Mouse (Mus musculus): ENCODE results near the gene Dbndd1. TPM values are rescaled to one million over a fixed set of nuclear protein-coding genes. Genes with fewer than 3 reads are reported as not detected.

The Dbndd1 gene
- total and polyA plus RNA-seq, 3 experiments, result 0.73 to 4.2 TPM; not detected in 1

- Histone ChIP-seq H3K79me2 (ENCODE audit: control insufficient read depth, insufficient read depth, low read length, poor library complexity) (no peaks in the 10 kb centered on the region), H3K27me3 (ENCODE audit: control insufficient read depth in 1 of 2, insufficient read depth in 2 of 2, low read length in 2 of 2) (no peaks in the 10 kb centered on the region), H3K4me3 (ENCODE audit: control insufficient read depth in 1 of 2, insufficient read depth in 1 of 2, low read depth in 2 of 2, low read length in 2 of 2) (no peak overlapping the region), H3K4me1 (ENCODE audit: control insufficient read depth in 1 of 2, insufficient read depth in 2 of 2, low read length in 2 of 2) (no peaks in the 10 kb centered on the region), H3K9ac (ENCODE audit: control insufficient read depth, low read depth, low read length, poor library complexity, severe bottlenecking) (no peak overlapping the region), H3K9me3 (replicated peaks; ENCODE audit: insufficient read depth, low read length) (no peaks in the 10 kb centered on the region), H3K36me3 (ENCODE audit: control insufficient read depth in 1 of 2, insufficient read depth in 2 of 2, low read length in 2 of 2) (peaks cover 0 to 20% of the 10 kb centered on the region in 2 experiments; a peak in 2 of 4 replicates), H3K27ac (ENCODE audit: control insufficient read depth, low read depth, low read length) (no peak overlapping the region)
- DNase-seq (ENCODE audit: low read depth, low spot score), result no peak
- TF ChIP-seq USF2 (IDR thresholded peaks at IDR 0.05; ENCODE audit: borderline replicate concordance in 1 of 2, insufficient read depth in 1 of 2, low read depth in 1 of 2, low read length in 2 of 2) (no peak), MAX (IDR thresholded peaks at IDR 0.05; ENCODE audit: low read length) (no peak), ELF1 (IDR thresholded peaks at IDR 0.05; ENCODE audit: low read depth, low read length) (no peak), MAFK (IDR thresholded peaks at IDR 0.05; ENCODE audit: borderline replicate concordance, low read depth, low read length) (no peak), ETS1 (IDR thresholded peaks at IDR 0.05; ENCODE audit: low read depth, low read length) (no peak), ZNF384 (IDR thresholded peaks at IDR 0.05; ENCODE audit: low read depth, low read length) (no peak), POLR2A (IDR thresholded peaks at IDR 0.05; ENCODE audit: control insufficient read depth in 1 of 2, insufficient read depth in 1 of 2, low read depth in 1 of 2, low read length in 2 of 2, poor library complexity in 1 of 2) (no peak), POLR2AphosphoS2 (IDR thresholded peaks at IDR 0.05; ENCODE audit: low read length) (no peak), MYC (IDR thresholded peaks at IDR 0.05; ENCODE audit: low read depth, low read length) (no peak), HCFC1 (IDR thresholded peaks at IDR 0.05; ENCODE audit: low read depth, low read length) (no peak), TBP (IDR thresholded peaks at IDR 0.05; ENCODE audit: low read depth, low read length) (no peak), CHD2 (IDR thresholded peaks at IDR 0.05; ENCODE audit: low read length) (no peak)
Measured at GRCm38 (mm10) chr8:123499556-123499955, 15.7 kb downstream of the Dbndd1 start.

- Histone ChIP-seq H3K27me3 (ENCODE audit: control insufficient read depth in 1 of 2, insufficient read depth in 2 of 2, low read length in 2 of 2) (no peaks in the 10 kb centered on the region), H3K79me2 (ENCODE audit: control insufficient read depth, insufficient read depth, low read length, poor library complexity) (no peaks in the 10 kb centered on the region), H3K36me3 (ENCODE audit: control insufficient read depth in 1 of 2, insufficient read depth in 2 of 2, low read length in 2 of 2) (peaks cover 0 to 24% of the 10 kb centered on the region in 2 experiments; a peak in 2 of 4 replicates), H3K4me1 (ENCODE audit: control insufficient read depth in 1 of 2, insufficient read depth in 2 of 2, low read length in 2 of 2) (no peaks in the 10 kb centered on the region), H3K4me3 (ENCODE audit: control insufficient read depth in 1 of 2, insufficient read depth in 1 of 2, low read depth in 2 of 2, low read length in 2 of 2) (no peak overlapping the region), H3K9me3 (replicated peaks; ENCODE audit: insufficient read depth, low read length) (no peaks in the 10 kb centered on the region), H3K27ac (ENCODE audit: control insufficient read depth, low read depth, low read length) (no peak overlapping the region), H3K9ac (ENCODE audit: control insufficient read depth, low read depth, low read length, poor library complexity, severe bottlenecking) (no peak overlapping the region)
- DNase-seq (ENCODE audit: low read depth, low spot score), result no peak
- no peak for TF ChIP-seq CHD2 (IDR thresholded peaks at IDR 0.05; ENCODE audit: low read length)
- no peak for TF ChIP-seq MAX (IDR thresholded peaks at IDR 0.05; ENCODE audit: low read length)
- TF ChIP-seq SIN3A (IDR thresholded peaks at IDR 0.05; ENCODE audit: low read length), result no peak
- no peak for TF ChIP-seq MEF2A (IDR thresholded peaks at IDR 0.05; ENCODE audit: extremely low read depth, insufficient replicate concordance, low read depth, low read length, poor library complexity, severe bottlenecking)
- no peak for TF ChIP-seq CHD1 (IDR thresholded peaks at IDR 0.05; ENCODE audit: low read depth, low read length)
- TF ChIP-seq UBTF (IDR thresholded peaks at IDR 0.05; ENCODE audit: borderline replicate concordance, insufficient read depth, low read depth, low read length), result no peak
- TF ChIP-seq GATA1 (IDR thresholded peaks at IDR 0.05; ENCODE audit: low read depth, low read length), result no peak
- no peak for TF ChIP-seq ZKSCAN1 (IDR thresholded peaks at IDR 0.05; ENCODE audit: low read depth, low read length)
- no peak for TF ChIP-seq MYB (IDR thresholded peaks at IDR 0.05; ENCODE audit: low read depth, low read length)
- no peak for TF ChIP-seq HCFC1 (IDR thresholded peaks at IDR 0.05; ENCODE audit: low read depth, low read length)
- no peak for TF ChIP-seq EP300 (IDR thresholded peaks at IDR 0.05; ENCODE audit: low read depth in 1 of 2, low read length in 2 of 2)
- no peak for TF ChIP-seq MYC (IDR thresholded peaks at IDR 0.05; ENCODE audit: low read depth, low read length)
- no peak for TF ChIP-seq NELFE (IDR thresholded peaks at IDR 0.05; ENCODE audit: low read depth, low read length)
- TF ChIP-seq JUND (IDR thresholded peaks at IDR 0.05; ENCODE audit: low read depth, low read length), result no peak
- no peak for TF ChIP-seq TAL1 (IDR thresholded peaks at IDR 0.05; ENCODE audit: low read length)
- no peak for TF ChIP-seq ETS1 (IDR thresholded peaks at IDR 0.05; ENCODE audit: low read depth, low read length)
- TF ChIP-seq POLR2A (IDR thresholded peaks at IDR 0.05; ENCODE audit: control insufficient read depth in 1 of 2, insufficient read depth in 1 of 2, low read depth in 1 of 2, low read length in 2 of 2, poor library complexity in 1 of 2), result no peak
- no peak for TF ChIP-seq ELF1 (IDR thresholded peaks at IDR 0.05; ENCODE audit: low read depth, low read length)
- no peak for TF ChIP-seq CTCF (IDR thresholded peaks at IDR 0.05 in 2 of 3, conservative IDR thresholded peaks at IDR 0.05 in 1 of 3; ENCODE audit: control insufficient read depth in 1 of 3, insufficient read depth in 1 of 3, low read depth in 2 of 3, low read length in 3 of 3, poor library complexity in 1 of 3, severe bottlenecking in 1 of 3)
- TF ChIP-seq USF2 (IDR thresholded peaks at IDR 0.05; ENCODE audit: borderline replicate concordance in 1 of 2, insufficient read depth in 1 of 2, low read depth in 1 of 2, low read length in 2 of 2), result no peak
Measured at GRCm38 (mm10) chr8:123498963-123499362, 16.3 kb downstream of the Dbndd1 start.
